Mouse (Mus musculus): Measurements from ENCODE around the gene Sptbn1.

- no peak for TF ChIP-seq CTCF (IDR thresholded peaks at IDR 0.05; ENCODE audit: control insufficient read depth, insufficient read depth, low read length)
- TF ChIP-seq POLR2A (IDR thresholded peaks at IDR 0.05; ENCODE audit: borderline replicate concordance, control insufficient read depth, low read depth, low read length), result no peak
These were observed 104.9 kb downstream of the Sptbn1 start for GRCm38 (mm10) chr11:30163081-30163480.

All from bone marrow, adult 2 months (tissue).